Mouse (Mus musculus) left cerebral cortex, adult 9 months (tissue): ENCODE measurements at regions not wholly inside any gene's neighbourhood (a gene's known extent, or its start where the extent isn't known, plus 50 kb on each side); places are given as distances from the start of the nearest gene placed in this dataset.

Experiments
- DNase-seq, 2 experiments: peaks; one replicate each; pipeline ENCODE4 v3.0.0; 2022; ENCODE audit warnings: low spot score in 2 of 2

DNA sequence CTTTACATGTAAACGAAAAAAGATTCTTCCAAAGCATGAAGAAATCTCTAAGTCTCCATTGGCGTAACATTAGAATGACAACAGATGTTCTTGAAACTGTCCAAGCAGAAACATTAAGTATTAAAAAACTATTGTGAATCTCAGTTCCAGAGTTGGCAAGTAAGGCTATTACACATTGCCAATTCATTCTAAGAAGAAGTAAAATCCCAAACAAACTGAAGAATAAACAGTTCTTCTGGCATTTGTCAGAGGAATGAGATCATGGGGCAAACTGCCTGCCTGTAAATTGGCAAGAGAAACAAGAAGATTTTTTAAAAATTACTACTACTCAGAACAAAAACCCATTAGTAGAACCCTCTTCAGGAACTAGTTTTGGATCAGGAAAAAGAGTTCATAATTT, 680.1 kb downstream of the Nova1 start:
- no peak for DNase-seq

DNA sequence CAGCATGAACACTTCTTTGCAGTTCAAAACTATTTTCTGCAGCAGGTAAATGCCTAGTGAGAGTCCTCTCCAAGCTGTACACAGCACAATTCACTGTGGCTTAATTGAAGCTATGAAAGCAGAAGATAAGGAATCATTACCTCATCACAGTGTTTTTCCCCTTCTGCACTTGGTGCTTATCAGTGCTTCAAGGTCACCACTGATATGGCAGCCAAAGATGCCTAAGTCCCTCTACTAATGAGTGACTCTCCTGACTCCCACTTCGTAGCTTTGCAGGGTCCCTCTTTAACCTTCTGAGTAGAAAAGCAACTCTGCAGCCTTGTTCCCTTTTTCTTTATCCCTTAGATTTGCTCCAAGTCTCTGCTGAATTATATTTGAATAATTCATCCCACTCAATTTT, 692.9 kb downstream of the Nova1 start:
- DNase-seq: no peak

DNA sequence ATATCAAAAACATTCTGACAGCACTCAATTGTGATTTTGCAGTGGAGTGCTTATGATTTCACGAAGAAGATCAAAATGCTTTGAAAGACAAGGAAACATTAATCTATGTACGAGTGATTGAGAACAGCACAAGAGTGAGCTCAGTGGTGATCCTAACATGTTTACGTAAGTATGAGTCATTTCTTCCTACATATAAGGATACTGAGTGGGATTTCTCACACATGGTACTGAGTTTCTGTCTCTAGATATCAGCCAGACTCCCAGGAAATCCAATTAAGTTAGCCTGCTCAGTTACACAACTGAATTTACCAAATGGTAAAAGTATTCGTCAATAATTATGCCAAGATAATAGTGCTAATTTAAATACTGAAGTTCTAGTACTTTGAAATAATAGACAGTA, 707.4 kb downstream of the Nova1 start:
- no peak for DNase-seq

DNA sequence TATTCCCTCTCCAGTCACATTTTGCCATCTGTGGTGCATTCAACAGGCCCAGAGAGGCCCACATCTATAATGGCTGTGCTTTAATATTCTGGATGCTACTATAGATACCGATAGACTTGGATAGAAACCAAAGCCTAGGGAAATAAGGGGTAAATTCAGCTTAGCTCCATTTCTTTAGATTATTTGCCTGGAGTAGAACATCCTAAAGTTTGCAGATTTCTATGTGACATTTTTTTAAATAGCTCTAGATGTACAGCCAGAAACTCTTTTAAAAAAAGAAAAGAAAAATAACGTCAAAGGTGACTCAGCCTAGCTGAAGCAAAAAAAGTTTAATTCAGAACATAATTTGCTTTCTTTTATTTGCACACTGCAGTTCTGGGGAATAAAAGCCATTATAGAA, 735.4 kb downstream of the Nova1 start:
- peak in 1 of 2 experiments; percentile 25 for DNase-seq

DNA sequence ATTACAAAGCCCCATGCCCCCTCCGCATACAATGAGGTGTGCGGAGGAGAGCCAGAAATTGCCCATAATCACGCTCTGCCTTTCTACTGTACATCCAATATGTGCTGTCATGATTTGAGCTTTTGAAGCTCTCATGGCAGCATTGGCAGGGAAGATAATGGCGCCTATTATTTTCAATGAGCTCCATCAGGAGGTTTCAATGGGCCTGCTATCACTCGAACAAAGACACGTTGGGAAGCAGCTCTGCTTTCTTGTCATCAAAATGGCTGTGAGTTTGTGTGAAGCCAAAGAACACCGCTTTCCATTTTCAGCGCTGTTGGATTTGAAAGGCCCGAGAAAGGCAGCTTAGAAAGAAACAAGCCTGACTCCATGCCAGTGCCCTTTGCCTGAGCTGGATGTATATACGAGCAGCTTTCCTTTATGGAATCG, 742.9 kb downstream of the Nova1 start:
- DNase-seq: no peak

DNA sequence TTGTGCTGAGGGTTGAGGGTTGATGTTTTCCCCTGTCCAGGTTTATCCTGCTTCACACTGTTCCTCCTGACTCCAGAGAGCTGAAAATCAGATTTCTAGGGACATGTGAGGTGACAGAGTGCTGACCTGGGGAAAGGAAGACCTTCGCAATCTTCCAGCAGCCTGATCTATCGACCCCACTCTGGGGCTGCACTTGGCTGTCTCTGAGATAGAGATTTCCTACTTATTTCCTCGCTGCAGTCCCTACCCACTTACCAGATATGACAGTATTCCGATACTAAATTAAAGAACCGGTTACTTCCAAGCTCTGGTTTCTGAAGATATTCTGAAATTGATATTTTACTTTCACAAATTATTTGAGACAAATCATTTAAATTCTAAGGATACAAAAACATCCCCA, 743.4 kb downstream of the Nova1 start:
- DNase-seq: no peak

DNA sequence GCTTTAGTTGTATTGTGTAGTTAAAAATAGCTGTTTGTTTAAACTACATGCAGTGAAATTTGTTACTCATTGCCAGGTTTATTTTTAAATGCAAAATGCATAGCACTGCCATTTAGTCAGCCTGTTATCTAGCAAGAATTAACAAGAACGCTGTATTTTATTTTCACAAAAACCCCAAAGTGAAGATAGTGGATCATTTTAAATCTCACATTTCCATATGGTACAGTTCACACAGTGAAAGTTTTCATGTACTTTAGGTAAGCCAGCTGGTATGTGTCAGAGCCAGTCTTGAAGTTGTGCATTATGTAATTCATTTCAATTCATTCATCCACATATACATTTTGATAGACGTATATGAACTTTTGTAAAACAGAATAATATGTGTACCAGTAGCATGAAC, 751.8 kb downstream of the Nova1 start:
- peak in 1 of 2 experiments; percentile 38 for DNase-seq

DNA sequence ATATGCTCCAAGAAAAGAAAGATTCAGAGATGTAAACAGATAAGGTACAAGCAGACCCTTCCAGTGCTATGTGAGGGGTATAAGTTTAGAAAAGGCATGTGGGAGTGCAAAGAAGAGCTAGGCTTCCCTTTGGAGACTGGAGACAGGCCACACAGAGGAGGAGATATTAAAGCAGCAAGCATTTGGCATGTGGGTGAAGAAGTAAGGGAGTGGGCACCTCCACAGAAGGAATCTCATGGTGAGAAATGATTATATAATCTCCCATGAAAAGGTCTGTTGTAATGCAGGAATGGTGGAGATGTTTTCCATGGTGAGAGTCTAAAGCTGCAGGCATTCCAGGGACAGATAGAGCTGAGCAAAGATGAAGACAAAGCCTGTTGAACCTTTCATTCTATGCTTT, 778.1 kb downstream of the Nova1 start:
- DNase-seq: peak; percentile 56 to 70

DNA sequence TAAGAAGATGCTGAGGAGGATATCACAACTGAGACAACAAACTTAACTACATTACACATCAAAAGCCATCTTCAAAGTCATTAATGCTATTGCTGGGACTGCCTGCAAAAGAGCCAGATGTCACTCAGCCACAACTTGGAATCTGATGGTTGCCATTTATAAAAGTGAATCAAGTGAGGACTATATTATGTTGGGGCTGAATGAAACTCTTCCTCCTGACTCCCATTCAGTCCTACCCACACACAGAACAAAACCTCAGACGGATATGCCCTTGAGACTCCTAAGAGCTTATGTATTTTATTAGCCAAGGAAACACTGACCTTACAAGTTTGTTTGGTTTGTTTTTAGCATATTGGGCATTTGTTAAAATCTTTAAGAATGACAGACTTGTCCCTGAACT, 778.5 kb downstream of the Nova1 start:
- DNase-seq: peak in 1 of 2 experiments; percentile 5

DNA sequence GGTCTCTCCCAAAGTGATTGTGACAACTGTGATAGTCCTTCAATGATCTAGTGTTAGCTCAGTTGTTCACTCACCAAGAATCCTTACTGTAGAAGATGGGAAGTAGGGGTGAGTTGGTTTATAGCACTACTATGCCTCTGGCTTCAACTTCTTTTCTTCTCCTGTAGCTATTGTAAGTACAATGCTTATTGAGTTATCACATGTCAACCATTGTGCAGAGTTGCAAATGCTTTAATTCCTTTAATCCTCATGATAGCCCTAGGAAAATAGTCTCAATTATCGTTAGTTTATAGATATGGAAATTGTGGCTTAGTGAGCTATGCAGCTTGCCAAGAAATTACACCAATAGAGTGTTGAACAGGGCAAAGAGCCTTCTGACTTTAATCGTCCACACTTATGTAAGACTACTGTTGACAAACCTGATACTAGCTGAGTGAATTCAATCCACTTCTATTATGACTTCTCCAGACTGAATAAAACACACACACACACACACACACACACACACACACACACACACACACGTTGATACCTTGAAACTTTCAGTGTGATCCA, 782.1 kb downstream of the Nova1 start:
- no peak for DNase-seq

DNA sequence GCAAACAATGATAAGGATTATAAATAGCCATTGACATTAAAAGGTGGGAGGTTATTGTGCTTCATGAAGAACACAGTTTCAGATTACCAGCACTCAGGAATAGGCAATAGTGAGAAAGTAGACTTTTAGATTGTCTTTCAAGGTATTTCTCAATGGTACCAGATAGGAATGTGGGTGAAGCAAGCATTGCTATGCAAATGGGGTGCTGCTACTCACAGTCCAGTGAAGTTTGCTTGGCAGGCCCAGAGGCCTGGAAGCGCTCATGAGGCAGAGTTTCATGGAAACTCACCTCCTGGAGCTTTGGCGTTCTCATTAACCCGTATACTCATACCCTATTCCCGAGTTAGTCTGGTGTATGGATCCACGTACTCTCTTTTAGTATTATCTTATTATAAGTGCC, 793.5 kb downstream of the Nova1 start:
- no peak for DNase-seq

DNA sequence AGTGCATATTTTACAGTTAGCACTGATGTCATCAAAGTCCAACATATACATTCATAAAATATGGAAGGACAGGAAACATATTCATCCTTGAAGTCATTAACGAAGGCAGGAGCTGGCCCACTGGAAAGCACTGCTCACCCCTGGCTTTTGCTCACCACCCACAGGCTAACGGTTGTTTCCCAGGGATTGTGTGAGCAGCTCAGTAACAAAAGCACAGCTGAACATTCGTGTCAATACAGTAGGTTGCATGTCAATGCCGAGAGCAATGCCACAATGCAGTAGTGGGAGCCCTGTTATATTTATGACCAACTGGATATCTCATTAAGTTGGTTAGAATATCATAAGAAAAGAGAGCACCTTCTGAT, 797.2 kb downstream of the Nova1 start:
- DNase-seq: no peak

DNA sequence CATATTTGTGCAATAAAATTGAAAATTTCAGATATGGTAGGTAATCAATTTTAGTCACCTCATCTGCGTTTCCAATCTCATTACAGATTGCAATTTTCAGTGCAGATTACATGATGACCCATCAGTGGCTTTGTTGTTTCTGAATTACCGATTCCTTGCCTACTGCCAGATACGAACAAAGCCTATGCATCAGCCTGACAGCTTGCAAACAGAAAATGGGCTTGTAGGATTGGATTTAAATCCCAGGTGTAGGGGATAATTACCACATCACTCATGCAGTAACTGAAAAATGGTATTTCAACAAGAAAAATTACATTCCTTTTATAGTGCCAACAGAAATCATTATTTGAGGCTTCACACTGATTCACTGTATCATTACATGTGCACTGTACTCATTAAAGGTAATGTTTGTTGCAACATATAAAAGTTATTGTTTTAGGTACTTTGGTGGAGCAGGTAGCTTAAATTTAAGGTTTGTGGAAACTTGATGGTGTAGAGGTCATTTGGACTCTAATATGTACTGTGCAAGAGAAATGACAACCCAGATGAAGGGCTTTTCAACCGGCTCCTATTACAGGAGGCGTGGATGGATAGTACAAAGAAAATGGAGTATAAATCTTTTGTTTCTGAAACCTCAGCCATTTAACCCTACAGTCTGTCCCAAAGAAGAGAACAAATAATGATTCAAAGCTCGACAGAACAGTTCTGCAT, 797.7 kb downstream of the Nova1 start:
- no peak for DNase-seq

DNA sequence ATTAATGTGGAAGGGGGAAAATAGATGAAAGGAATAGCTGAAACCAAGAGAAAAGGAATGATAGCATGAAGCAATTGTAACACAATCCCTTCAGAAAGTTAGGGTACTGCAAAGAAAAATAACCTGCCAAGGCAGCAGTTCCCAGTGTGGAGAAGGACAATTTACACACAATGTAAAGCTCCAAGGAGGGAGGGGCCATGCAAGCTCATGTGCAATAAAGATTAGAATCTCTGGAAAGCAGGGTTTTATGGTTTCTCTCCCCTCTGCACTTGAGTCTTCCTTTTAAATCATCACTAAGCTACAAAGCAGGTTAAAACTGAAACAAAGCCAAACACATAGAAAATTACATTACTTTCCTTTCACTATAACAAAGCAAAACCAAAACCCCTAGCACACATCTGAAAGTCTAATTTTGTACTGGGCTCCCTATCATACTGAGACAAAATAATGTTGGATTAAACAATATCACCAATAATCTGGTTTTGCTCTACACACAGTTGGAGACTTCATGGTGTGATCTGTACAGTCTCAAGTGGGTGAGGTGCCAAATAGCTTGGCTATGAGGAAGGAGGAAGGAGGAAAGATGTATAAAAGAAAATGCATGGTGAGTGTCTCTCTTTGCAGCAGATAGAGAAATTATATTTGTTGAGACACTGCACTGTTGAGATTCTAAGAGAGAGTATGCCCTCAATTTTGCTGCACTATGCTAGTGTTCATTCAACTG, 840.9 kb downstream of the Nova1 start:
- no peak for DNase-seq

DNA sequence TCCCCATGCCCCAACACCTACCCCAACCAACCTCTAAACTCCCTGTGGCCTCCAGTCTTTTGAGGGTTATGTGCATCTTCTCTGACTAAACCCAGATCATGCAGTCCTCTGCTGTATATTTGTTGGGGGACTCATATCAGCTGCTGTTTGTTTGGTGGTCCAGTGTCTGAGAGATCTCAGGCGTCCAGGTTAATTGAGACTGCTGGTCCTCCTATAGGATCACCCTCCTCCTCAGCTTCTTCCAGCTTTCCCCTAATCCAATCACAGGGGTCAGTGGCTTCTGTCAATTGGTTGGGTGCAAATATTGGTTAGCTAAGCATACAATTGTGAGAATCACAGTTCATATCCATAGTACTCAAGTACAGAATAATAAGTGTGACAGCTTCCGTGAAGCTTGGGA, 842.9 kb downstream of the Nova1 start:
- no peak for DNase-seq

DNA sequence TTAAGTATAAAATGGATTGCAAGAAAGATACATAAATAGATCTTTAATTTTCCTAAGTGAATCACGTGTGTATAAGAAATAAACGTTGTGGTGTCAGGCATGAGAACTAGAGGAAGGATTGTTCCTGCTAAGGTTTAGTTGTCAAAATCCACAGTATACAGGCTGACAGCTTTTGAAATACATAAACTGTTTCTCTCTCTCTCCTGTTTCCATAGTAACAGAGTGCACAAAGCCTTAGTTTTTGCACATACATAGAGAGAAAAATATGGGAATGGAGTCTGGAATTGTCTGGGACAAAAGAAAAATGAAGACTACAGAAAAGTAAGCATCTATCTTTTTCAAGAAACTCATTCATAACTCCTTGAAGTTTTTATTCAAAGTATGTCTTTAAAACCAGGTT, 848.3 kb downstream of the Nova1 start:
- no peak for DNase-seq

DNA sequence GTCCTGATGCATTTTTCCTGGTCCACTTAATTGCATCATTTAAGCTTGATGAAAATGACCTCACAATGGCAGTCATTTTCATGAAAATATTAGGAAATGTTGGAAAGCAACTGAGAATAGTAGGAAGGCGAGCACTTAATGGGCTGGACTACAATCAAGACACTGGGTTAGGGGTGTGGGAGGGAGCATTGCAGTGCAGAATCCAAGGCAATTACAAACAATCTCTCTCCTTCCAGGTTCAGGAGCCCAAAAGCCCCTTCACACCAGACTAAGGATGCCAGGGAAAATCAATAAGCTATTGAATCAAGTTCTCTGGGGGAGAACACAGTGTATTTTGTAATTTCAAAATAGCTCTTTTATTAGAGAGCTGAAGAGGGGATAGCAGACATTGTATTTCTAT, 848.8 kb downstream of the Nova1 start:
- no peak for DNase-seq

DNA sequence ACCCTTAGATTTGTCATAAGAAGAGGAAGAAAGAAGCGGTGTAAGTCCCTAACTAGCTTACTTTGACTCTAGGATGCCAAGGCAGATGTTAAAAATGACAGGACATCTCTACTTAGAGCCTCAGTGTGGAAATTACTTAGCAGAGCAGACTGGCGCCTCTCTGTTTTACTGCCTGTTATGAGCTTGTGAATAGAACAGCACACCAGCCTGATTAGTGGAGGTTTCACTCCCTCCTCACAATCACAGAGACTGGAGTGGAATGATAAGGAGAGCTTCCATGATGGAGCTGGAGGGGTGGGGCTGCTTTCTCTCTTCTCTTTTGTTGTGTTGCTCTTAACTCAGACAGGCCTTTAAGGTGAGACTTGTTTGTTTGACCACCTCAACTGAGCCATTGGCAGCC, 871.8 kb downstream of the Nova1 start:
- DNase-seq: no peak

DNA sequence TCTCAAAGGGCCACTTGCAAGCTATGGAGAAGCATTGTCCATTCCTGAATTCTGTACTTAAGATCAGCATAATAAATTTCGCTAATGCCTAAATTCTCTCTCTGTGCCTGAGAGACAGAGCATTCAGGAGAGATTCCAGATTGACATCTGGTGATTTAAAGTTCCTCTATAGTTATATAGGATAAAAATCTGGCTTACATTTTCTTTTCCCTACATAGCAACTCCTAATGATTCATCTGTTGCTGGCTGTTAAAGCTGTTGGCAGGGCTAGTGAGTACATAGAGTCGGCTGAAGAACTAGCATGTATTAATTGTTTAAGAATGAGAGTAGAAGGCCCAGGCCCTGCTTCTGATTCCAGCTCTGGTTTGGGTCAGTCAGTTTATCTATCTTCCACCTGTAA, 870.0 kb upstream of the Stxbp6 start:
- no peak for DNase-seq

DNA sequence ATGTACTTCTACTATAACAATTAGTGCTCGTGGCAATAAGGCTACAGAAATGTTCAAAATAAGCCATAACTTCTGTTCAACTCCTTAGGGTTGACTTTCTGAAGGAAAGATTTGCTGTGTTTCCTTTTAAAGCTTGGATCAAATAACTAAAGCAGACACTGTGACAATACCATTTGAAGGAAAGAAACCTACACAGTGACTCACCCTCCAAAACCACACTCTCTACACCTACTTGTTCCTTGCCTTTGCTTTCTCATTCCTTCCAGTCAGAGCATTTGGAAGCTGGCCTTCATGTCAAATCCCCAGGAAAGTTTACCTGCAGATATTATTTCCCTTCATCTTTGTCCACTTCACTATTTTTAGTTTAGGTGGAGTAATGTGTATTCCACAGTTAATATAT, 867.9 kb upstream of the Stxbp6 start:
- DNase-seq: peak in 1 of 2 experiments; percentile 20

DNA sequence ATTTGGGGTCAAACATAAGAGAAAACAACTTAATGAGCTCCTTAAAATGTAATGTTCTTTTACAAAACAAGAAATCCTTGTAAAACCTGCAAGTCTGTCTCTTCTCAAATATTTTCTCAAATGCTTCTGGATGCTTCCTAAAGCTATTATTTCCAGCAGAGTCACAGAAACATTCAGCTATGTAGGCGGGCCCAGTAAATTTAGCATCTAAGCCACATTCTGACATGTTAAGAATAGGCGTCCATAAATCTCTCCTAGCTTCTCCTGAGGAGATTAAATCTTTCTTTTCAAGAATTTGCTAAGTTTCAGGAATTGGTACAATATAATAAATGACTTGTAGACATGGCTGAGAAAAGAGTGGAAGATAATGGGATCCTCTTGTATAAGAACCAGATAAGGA, 858.9 kb upstream of the Stxbp6 start:
- peak; percentile 17 to 23 for DNase-seq

DNA sequence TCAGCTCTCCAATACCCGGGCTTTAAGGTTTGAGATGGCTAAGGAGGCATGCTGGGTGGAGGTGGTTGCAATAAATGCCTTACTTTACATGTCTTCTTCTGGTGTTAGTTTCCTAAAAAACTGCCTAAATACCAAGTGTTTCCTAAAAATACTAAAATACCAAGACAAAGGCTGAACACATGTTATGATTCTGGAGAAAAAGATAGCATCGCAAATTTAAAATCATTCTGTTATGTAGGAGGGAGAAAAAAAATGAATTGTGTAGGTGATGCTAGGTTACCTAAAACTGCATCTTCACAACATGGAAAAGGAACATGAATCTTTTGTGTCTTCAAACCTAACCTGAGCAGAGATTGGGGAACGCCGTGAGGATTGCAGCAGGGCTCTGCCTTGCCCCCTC, 857.7 kb upstream of the Stxbp6 start:
- peak in 1 of 2 experiments; percentile 39 for DNase-seq

DNA sequence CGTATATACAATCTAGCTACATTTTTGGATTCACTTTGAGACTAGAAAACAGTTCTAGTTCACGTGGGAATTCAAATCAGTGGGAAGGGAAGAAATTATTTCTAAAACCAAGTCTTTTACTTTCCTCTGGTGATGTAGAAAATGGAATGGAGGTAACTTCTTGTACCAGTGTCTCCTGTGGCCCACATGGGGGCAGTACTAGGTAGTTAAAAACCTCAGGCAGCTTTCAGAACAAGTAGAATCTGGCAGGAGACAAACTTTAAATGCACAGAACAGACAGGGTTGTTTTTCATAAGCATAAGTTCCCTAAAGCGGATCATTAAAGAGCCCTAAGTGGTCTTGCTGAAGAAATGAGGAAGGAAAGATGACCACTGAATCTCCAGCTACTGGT, 855.2 kb upstream of the Stxbp6 start:
- DNase-seq: peak; percentile 25 to 48
